Mouse (Mus musculus) heart, embryonic 10.5 days (tissue): ENCODE measurements around the gene Gm498. TPM values are rescaled to one million over a fixed set of nuclear protein-coding genes. Genes with fewer than 3 reads are reported as not detected.

Experiments
- DNase-seq: peaks from one replicate; pipeline ENCODE4 v3.0.0-alpha.2; 2017; ENCODE audit warnings: low spot score
- H3K27ac ChIP-seq: fragments of 300-500 bp; sonication (generic); 2 replicates; pipeline ENCODE4 v1.5.1; 2016; ENCODE audit warnings: mild to moderate bottlenecking
- H3K27me3 ChIP-seq: fragments of 300-500 bp; sonication (generic); 2 replicates; pipeline ENCODE4 v1.6.1; 2016; ENCODE audit warnings: mild to moderate bottlenecking; ENCODE audit not compliant: poor library complexity, insufficient read depth, severe bottlenecking
- H3K36me3 ChIP-seq: fragments of 300-500 bp; sonication (generic); 2 replicates; pipeline ENCODE4 v1.6.1; 2016; ENCODE audit warnings: mild to moderate bottlenecking, moderate library complexity
- H3K4me1 ChIP-seq: fragments of 300-500 bp; sonication (generic); 2 replicates; pipeline ENCODE4 v1.6.1; 2016; ENCODE audit warnings: mild to moderate bottlenecking
- H3K4me3 ChIP-seq: fragments of 300-500 bp; sonication (generic); 2 replicates; pipeline ENCODE4 v1.5.1; 2016; ENCODE audit warnings: mild to moderate bottlenecking, moderate library complexity
- H3K9me3 ChIP-seq: fragments of 300-500 bp; sonication (generic); 2 replicates; pipeline ENCODE4 v1.6.1; 2016; ENCODE audit warnings: mild to moderate bottlenecking, moderate library complexity
- WGBS: fragments of 180-500 bp; shearing (Covaris S2); methylation state at CpG from one replicate; pipeline ENCODE4 v1.1.7; 2016; 5-methylcytosine and 5-hydroxymethylcytosine counted together
- polyA plus RNA-seq: library from polyadenylated mRNA; unstranded; fragments of >200 nt; fragmentation: Nextera tagmentation; extraction: Ambion mirVana; gene quantifications from 2 replicates; pipeline ENCODE4 v1.2.1, GENCODE M21; 2016

The Gm498 gene
- polyA plus RNA-seq, 1 experiment from 2014 or later: not detected

GRCm38 (mm10) chr7:143834972-143835371, 31.7 kb upstream of the Gm498 start:
- Histone ChIP-seq H3K4me3 (no peak overlapping the region), H3K4me1 (peaks cover 29% of the 10 kb centered on the region), H3K27ac (no peak overlapping the region), H3K27me3 (no peaks in the 10 kb centered on the region), H3K36me3 (peaks cover 45% of the 10 kb centered on the region), H3K9me3 (no peaks in the 10 kb centered on the region)
- no peak for DNase-seq
- 69% methylated on average over 3 of the region's 3 CpGs for WGBS

GRCm38 (mm10) chr7:143837705-143838358, 28.8 kb upstream of the Gm498 start:
- Histone ChIP-seq H3K9me3 (no peaks in the 10 kb centered on the region), H3K4me3 (no peak overlapping the region), H3K27ac (no peak overlapping the region), H3K36me3 (peaks cover 67% of the 10 kb centered on the region), H3K27me3 (no peaks in the 10 kb centered on the region), H3K4me1 (peaks cover 21% of the 10 kb centered on the region)
- no peak for DNase-seq
- 93% methylated on average over 3 of the region's 3 CpGs for WGBS

- peaks cover 85% of the 10 kb centered on the region for H3K36me3 ChIP-seq
These were observed 26.5 kb upstream of the Gm498 start for GRCm38 (mm10) chr7:143840121-143840520.

GRCm38 (mm10) chr7:143841301-143841700, 25.3 kb upstream of the Gm498 start:
- peaks cover 97% of the 10 kb centered on the region for H3K36me3 ChIP-seq
- 94% methylated on average over 8 of the region's 8 CpGs for WGBS
- H3K9me3 ChIP-seq: no peaks in the 10 kb centered on the region
- no peaks in the 10 kb centered on the region for H3K4me1 ChIP-seq
- DNase-seq: no peak
- no peak overlapping the region for H3K27ac ChIP-seq
- no peak overlapping the region for H3K4me3 ChIP-seq
- no peaks in the 10 kb centered on the region for H3K27me3 ChIP-seq

More at GRCm38 (mm10) chr7:143840121-143840520, 26.5 kb upstream of the Gm498 start:
- no peaks in the 10 kb centered on the region for H3K27me3 ChIP-seq
- 92% methylated on average over 5 of the region's 5 CpGs for WGBS
- no peaks in the 10 kb centered on the region for H3K9me3 ChIP-seq
- no peak overlapping the region for H3K27ac ChIP-seq
- no peak for DNase-seq
- H3K4me1 ChIP-seq: peaks cover under 1% of the 10 kb centered on the region; the same call in 1 of the 2 replicates
- H3K4me3 ChIP-seq: no peak overlapping the region

- Histone ChIP-seq H3K27me3 (no peaks in the 10 kb centered on the region), H3K27ac (no peak overlapping the region), H3K4me1 (no peaks in the 10 kb centered on the region), H3K4me3 (no peak overlapping the region), H3K9me3 (no peaks in the 10 kb centered on the region), H3K36me3 (peaks cover 59% of the 10 kb centered on the region)
- DNase-seq: no peak
- WGBS: 68% methylated on average over 5 of the region's 5 CpGs
These were observed 18.4 kb upstream of the Gm498 start for GRCm38 (mm10) chr7:143848127-143848767.

- 85% methylated on average over 7 of the region's 8 CpGs for WGBS
- no peak overlapping the region for H3K27ac ChIP-seq
- H3K27me3 ChIP-seq: no peaks in the 10 kb centered on the region
- H3K4me1 ChIP-seq: no peaks in the 10 kb centered on the region
- peaks cover 52% of the 10 kb centered on the region for H3K36me3 ChIP-seq
- H3K4me3 ChIP-seq: no peak overlapping the region
- no peaks in the 10 kb centered on the region for H3K9me3 ChIP-seq
- DNase-seq: no peak
These were observed 17.7 kb upstream of the Gm498 start for GRCm38 (mm10) chr7:143848768-143849482.

- Histone ChIP-seq H3K4me3 (no peak overlapping the region), H3K36me3 (no peaks in the 10 kb centered on the region), H3K27me3 (no peaks in the 10 kb centered on the region), H3K9me3 (no peaks in the 10 kb centered on the region), H3K27ac (no peak overlapping the region), H3K4me1 (no peaks in the 10 kb centered on the region)
- 76% methylated on average over 4 of the region's 4 CpGs for WGBS
- DNase-seq: no peak
These were observed 2.2 kb downstream of the Gm498 start for GRCm38 (mm10) chr7:143868874-143869273.

- Histone ChIP-seq H3K9me3 (no peaks in the 10 kb centered on the region), H3K4me3 (no peak overlapping the region), H3K4me1 (0 out of 2 replicates have a peak, but pooled peaks cover 10% of the 10 kb centered on the region), H3K36me3 (no peaks in the 10 kb centered on the region), H3K27me3 (peaks cover 8% of the 10 kb centered on the region; the same call in 1 of the 2 replicates), H3K27ac (no peak overlapping the region)
- WGBS: 51% methylated on average over 6 of the region's 6 CpGs
- DNase-seq: no peak
These were observed 17.1 kb downstream of the Gm498 start for GRCm38 (mm10) chr7:143883717-143884116.

GRCm38 (mm10) chr7:143891146-143891545, 24.5 kb downstream of the Gm498 start:
- no peak for DNase-seq
- WGBS: 65% methylated on average over 2 of the region's 2 CpGs
- H3K9me3 ChIP-seq: no peaks in the 10 kb centered on the region

GRCm38 (mm10) chr7:143892361-143892760, 25.7 kb downstream of the Gm498 start:
- WGBS: 63% methylated on average over 2 of the region's 2 CpGs
- Histone ChIP-seq H3K4me3 (no peak overlapping the region), H3K4me1 (no peaks in the 10 kb centered on the region), H3K9me3 (no peaks in the 10 kb centered on the region), H3K27ac (no peak overlapping the region), H3K27me3 (peaks cover 11% of the 10 kb centered on the region; the same call in 1 of the 2 replicates), H3K36me3 (no peaks in the 10 kb centered on the region)
- no peak for DNase-seq

More at GRCm38 (mm10) chr7:143891146-143891545, 24.5 kb downstream of the Gm498 start:
- Histone ChIP-seq H3K27ac (no peak overlapping the region), H3K4me3 (no peak overlapping the region), H3K27me3 (peaks cover 11% of the 10 kb centered on the region; the same call in 1 of the 2 replicates), H3K36me3 (no peaks in the 10 kb centered on the region), H3K4me1 (no peaks in the 10 kb centered on the region)

- Histone ChIP-seq H3K4me1 (0 out of 2 replicates have a peak, but pooled peaks cover 3% of the 10 kb centered on the region), H3K27ac (no peak overlapping the region), H3K27me3 (peaks cover 7% of the 10 kb centered on the region; the same call in 1 of the 2 replicates), H3K9me3 (no peaks in the 10 kb centered on the region), H3K4me3 (no peak overlapping the region), H3K36me3 (no peaks in the 10 kb centered on the region)
- no peak for DNase-seq
- 12% methylated on average over 2 of the region's 2 CpGs for WGBS
These were observed 34.0 kb downstream of the Gm498 start for GRCm38 (mm10) chr7:143900667-143901066.

- no peak overlapping the region for H3K4me3 ChIP-seq
- WGBS: 73% methylated on average over 1 of the region's 1 CpGs
- H3K9me3 ChIP-seq: no peaks in the 10 kb centered on the region
- H3K27me3 ChIP-seq: peaks cover 12% of the 10 kb centered on the region; the same call in 1 of the 2 replicates
- 0 out of 2 replicates have a peak, but pooled peaks cover 3% of the 10 kb centered on the region for H3K4me1 ChIP-seq
- no peaks in the 10 kb centered on the region for H3K36me3 ChIP-seq
- H3K27ac ChIP-seq: no peak overlapping the region
- DNase-seq: no peak
These were observed 38.5 kb downstream of the Gm498 start for GRCm38 (mm10) chr7:143905176-143905575.

GRCm38 (mm10) chr7:143905606-143906005, 39.0 kb downstream of the Gm498 start:
- Histone ChIP-seq H3K27me3 (peaks cover 12% of the 10 kb centered on the region; the same call in 1 of the 2 replicates), H3K36me3 (no peaks in the 10 kb centered on the region), H3K27ac (no peak overlapping the region), H3K4me1 (0 out of 2 replicates have a peak, but pooled peaks cover 3% of the 10 kb centered on the region), H3K4me3 (no peak overlapping the region), H3K9me3 (no peaks in the 10 kb centered on the region)
- no peak for DNase-seq
- 75% methylated on average over 3 of the region's 3 CpGs for WGBS
